In genomic region chr2:132174048-132174447, GRCm38 (mm10) we compare ENCODE assay signal across 16 mouse cellular contexts.
"Had no signal": no experiment of that assay in that cellular context is flagged by ENCODE, and none has a peak within 500 bp of the region (broad histone marks: within the 10 kb centered on the region; RNA-seq: fewer than 3 reads in every experiment).

No protein-coding gene starts in this region.

- H3K27me3 ChIP-seq: neural tube, embryonic 13.5 days; neural tube, embryonic 15.5 days; stomach, embryonic 15.5 days had no signal

- H3K27ac ChIP-seq: neural tube, embryonic 13.5 days; neural tube, embryonic 15.5 days; stomach, embryonic 15.5 days; stomach, postnatal 0 days had no signal

- H3K9ac ChIP-seq: neural tube, embryonic 13.5 days; neural tube, embryonic 15.5 days; stomach, embryonic 15.5 days had no signal

- H3K9me3 ChIP-seq: neural tube, embryonic 13.5 days; neural tube, embryonic 15.5 days; stomach, embryonic 15.5 days had no signal

- H3K4me1 ChIP-seq: neural tube, embryonic 13.5 days; neural tube, embryonic 15.5 days; stomach, embryonic 15.5 days had no signal

- DNase-seq: retina, postnatal 1 day; right cerebral cortex, adult 18-20 months; right cerebral cortex, postnatal 14 days; right cerebral cortex, postnatal 25 days; right cerebral cortex, postnatal 4 days; spleen, adult 18-20 months; thymus, adult 18-20 months; thymus, adult 2 months; thymus, postnatal 14 days; thymus, postnatal 25 days; thymus, postnatal 36 days; thymus, postnatal 4 days had no signal

- H3K36me3 ChIP-seq: neural tube, embryonic 13.5 days; neural tube, embryonic 15.5 days; stomach, embryonic 15.5 days had no signal

- H3K4me3 ChIP-seq: neural tube, embryonic 13.5 days; neural tube, embryonic 15.5 days; stomach, embryonic 15.5 days had no signal
